Mouse (Mus musculus) ES-E14 (cell line): ENCODE measurements around the gene Olfr316. TPM values are rescaled to one million over a fixed set of nuclear protein-coding genes. Genes with fewer than 3 reads are reported as not detected.
"Not testable (repeated sequence)": the region's sequence is repeated elsewhere in the genome, so short reads cannot be mapped to it uniquely, and the experiment has no call there.

Experiments used
- DNase-seq: peaks from one replicate; pipeline ENCODE4 v3.0.0-alpha.2; 2013; ENCODE audit warnings: low read depth, low spot score
- H3K27ac ChIP-seq: 2 replicates; pipeline ENCODE4 v1.5.1; 2012; ENCODE audit warnings: low read depth, mild to moderate bottlenecking, low read length, moderate library complexity, mixed read lengths; ENCODE audit not compliant: poor library complexity, insufficient read depth, severe bottlenecking
- H3K36me3 ChIP-seq: 2 replicates; pipeline ENCODE4 v1.6.1; 2012; ENCODE audit warnings: mild to moderate bottlenecking, low read length, moderate library complexity, mixed read lengths; ENCODE audit not compliant: control insufficient read depth, poor library complexity, insufficient read depth, severe bottlenecking
- H3K4me1 ChIP-seq, 2 experiments: fragments of 150-350 bp in 1 of 2; sonication (generic) in 1 of 2; 2 replicates each; pipeline ENCODE4 v1.6.1; 2012; ENCODE audit warnings: low read length in 2 of 2, mild to moderate bottlenecking in 1 of 2, mixed read lengths in 1 of 2; ENCODE audit not compliant: control insufficient read depth in 2 of 2, insufficient read depth in 2 of 2, poor library complexity in 1 of 2
- H3K4me3 ChIP-seq, 2 experiments: fragments of 150-350 bp in 1 of 2; sonication (generic) in 1 of 2; 2 replicates each; pipeline ENCODE4 v1.5.1; 2012; ENCODE audit warnings: low read length in 2 of 2, low read depth in 1 of 2, mild to moderate bottlenecking in 1 of 2, mixed read lengths in 1 of 2; ENCODE audit not compliant: insufficient read depth in 1 of 2, poor library complexity in 1 of 2, severe bottlenecking in 1 of 2
- H3K9ac ChIP-seq: 2 replicates; pipeline ENCODE4 v1.6.1; 2012; ENCODE audit warnings: low read depth, mild to moderate bottlenecking, low read length, mixed read lengths; ENCODE audit not compliant: poor library complexity, insufficient read depth, severe bottlenecking
- H3K9me3 ChIP-seq: fragments of 150-350 bp; sonication (generic); 2 replicates; pipeline ENCODE4 v1.6.1; 2012; ENCODE audit warnings: low read depth, mild to moderate bottlenecking, low read length; ENCODE audit not compliant: control insufficient read depth, insufficient read depth
- CHD2 ChIP-seq: IDR thresholded peaks from 2 replicates; pipeline ENCODE4 v1.6.1; 2014; ENCODE audit warnings: mild to moderate bottlenecking, low read depth, low read length, inconsistent platforms
- HCFC1 ChIP-seq: IDR thresholded peaks from 2 replicates; pipeline ENCODE4 v1.6.1; 2012; ENCODE audit warnings: low read length, inconsistent platforms, borderline replicate concordance; ENCODE audit not compliant: insufficient read depth
- MAFK ChIP-seq: IDR thresholded peaks from 2 replicates; pipeline ENCODE4 v1.6.1; 2014; ENCODE audit warnings: mild to moderate bottlenecking, low read depth, low read length, inconsistent platforms; ENCODE audit not compliant: insufficient read depth
- ZC3H11A ChIP-seq: IDR thresholded peaks from 2 replicates; pipeline ENCODE4 v1.6.1; 2012; ENCODE audit warnings: low read depth, mild to moderate bottlenecking, inconsistent platforms, low read length, borderline replicate concordance
- ZNF384 ChIP-seq: IDR thresholded peaks from 2 replicates; pipeline ENCODE4 v1.6.1; 2012; ENCODE audit warnings: low read depth, low read length, inconsistent platforms
- in situ Hi-C, 2 experiments: fragments of 600-800 bp; cut with MboI; formaldehyde crosslinking; loops; one replicate each; pipeline ENCODE4 v1.15.1; 2025; ENCODE audit warnings: low sequenced_read_pairs in 2 of 2, inconsistent platforms in 1 of 2; ENCODE audit not compliant: unreplicated experiment in 2 of 2
- total RNA-seq: library from RNA; depleted of rRNA; stranded (reverse); fragments of 300-350 nt; gene quantifications from 2 replicates; pipeline ENCODE4 v1.2.3, GENCODE M21; 2012

Olfr316 gene
- total RNA-seq, 1 experiment, result not detected

- H3K4me1 ChIP-seq, result no peaks in the 10 kb centered on the region
- no peak for TF ChIP-seq HCFC1
- no peak for TF ChIP-seq ZC3H11A
- H3K36me3 ChIP-seq, result no peaks in the 10 kb centered on the region
- no peak overlapping the region for H3K4me3 ChIP-seq
- no peak overlapping the region for H3K9ac ChIP-seq
- in situ Hi-C loops, result loop anchor here (10.0 kb wide), 1 partner anchor 69 kb away; no protein-coding TSS in a partner anchor
- H3K27ac ChIP-seq, result no peak overlapping the region
- no peaks in the 10 kb centered on the region for H3K9me3 ChIP-seq
- DNase-seq, result no peak
Measured at GRCm38 (mm10) chr11:58733372-58733771, 19.2 kb upstream of the Olfr316 start.

- no peak within 1 kb of the TSS for H3K4me3 ChIP-seq
- H3K4me1 ChIP-seq, result peaks cover 0 to 2% of the 10 kb centered on the region in 2 experiments; a peak in 1 of 4 replicates
- in situ Hi-C loops, result loop anchor here (10.0 kb wide), 1 partner anchor 74 kb away; no protein-coding TSS in a partner anchor
- no peak for DNase-seq
- TF ChIP-seq HCFC1 (no peak), MAFK (no peak), ZNF384 (no peak), CHD2 (no peak), ZC3H11A (no peak)
- no peak within 1 kb of the TSS for H3K9ac ChIP-seq
- H3K9me3 ChIP-seq, result no peaks in the 10 kb centered on the region
- no peak within 1 kb of the TSS for H3K27ac ChIP-seq
- H3K36me3 ChIP-seq, result no peaks in the 10 kb centered on the region
Measured at GRCm38 (mm10) chr11:58738792-58739262, 13.7 kb upstream of the Olfr316 start, which contains the start of gene Olfr317. TSS of gene Olfr317 (minus strand) at chr11:58739212.

GRCm38 (mm10) chr11:58751096-58751495, 1.4 kb upstream of the Olfr316 start:
- H3K36me3 ChIP-seq, H3K9ac ChIP-seq, H3K4me3 ChIP-seq, H3K4me1 ChIP-seq, DNase-seq, in situ Hi-C loops, H3K27ac ChIP-seq, H3K9me3 ChIP-seq: not testable (repeated sequence)

- in situ Hi-C loops, result no loop called here
- Histone ChIP-seq H3K27ac (no peak within 1 kb of the TSS), H3K36me3 (no peaks in the 10 kb centered on the region), H3K4me3 (no peak within 1 kb of the TSS), H3K4me1 (no peaks in the 10 kb centered on the region), H3K9me3 (no peaks in the 10 kb centered on the region), H3K9ac (no peak within 1 kb of the TSS)
- no peak for TF ChIP-seq CHD2
- TF ChIP-seq HCFC1, result no peak
- TF ChIP-seq ZNF384, result no peak
- no peak for TF ChIP-seq MAFK
- TF ChIP-seq ZC3H11A, result no peak
- no peak for DNase-seq
Measured at GRCm38 (mm10) chr11:58772888-58773287, 20.4 kb downstream of the Olfr316 start, which contains the start of gene Olfr315. TSS of gene Olfr315 (plus strand) at chr11:58773188.

- in situ Hi-C loops, result no loop called here
- no peak within 1 kb of the TSS for H3K27ac ChIP-seq
- no peaks in the 10 kb centered on the region for H3K9me3 ChIP-seq
- H3K4me3 ChIP-seq, result no peak within 1 kb of the TSS
- H3K9ac ChIP-seq, result no peak within 1 kb of the TSS
- H3K4me1 ChIP-seq, result no peaks in the 10 kb centered on the region
- no peak for DNase-seq
- no peaks in the 10 kb centered on the region for H3K36me3 ChIP-seq
- TF ChIP-seq ZC3H11A (no peak), ZNF384 (no peak), HCFC1 (no peak), CHD2 (no peak), MAFK (no peak)
Measured at GRCm38 (mm10) chr11:58782480-58783089, 30.1 kb downstream of the Olfr316 start, which contains the start of gene Olfr314. TSS of gene Olfr314 (plus strand) at chr11:58782952.
